Mouse (Mus musculus): ENCODE data around the gene Kif26b.

The Kif26b gene

DNA sequence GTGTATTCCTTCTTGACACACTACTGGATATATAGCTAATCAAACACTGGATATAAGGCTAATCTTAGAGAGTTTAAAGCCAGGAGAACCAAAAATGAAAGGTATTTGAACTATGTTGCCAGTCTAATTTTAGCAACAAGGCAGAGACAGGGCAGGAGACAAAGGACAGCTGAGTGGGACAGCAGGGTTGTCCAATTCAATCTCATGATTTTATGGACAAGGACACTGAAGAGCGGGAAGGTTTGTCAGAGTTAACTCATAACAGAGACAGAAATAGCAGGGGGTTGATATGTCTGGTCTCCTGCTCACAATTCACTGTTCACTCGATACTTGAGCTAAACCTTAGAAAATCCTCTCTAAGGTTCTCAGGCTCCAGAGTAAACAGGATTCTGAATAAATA is 187.5 kb downstream of the Kif26b start:
- no peak for DNase-seq (ENCODE audit: low spot score)

DNA sequence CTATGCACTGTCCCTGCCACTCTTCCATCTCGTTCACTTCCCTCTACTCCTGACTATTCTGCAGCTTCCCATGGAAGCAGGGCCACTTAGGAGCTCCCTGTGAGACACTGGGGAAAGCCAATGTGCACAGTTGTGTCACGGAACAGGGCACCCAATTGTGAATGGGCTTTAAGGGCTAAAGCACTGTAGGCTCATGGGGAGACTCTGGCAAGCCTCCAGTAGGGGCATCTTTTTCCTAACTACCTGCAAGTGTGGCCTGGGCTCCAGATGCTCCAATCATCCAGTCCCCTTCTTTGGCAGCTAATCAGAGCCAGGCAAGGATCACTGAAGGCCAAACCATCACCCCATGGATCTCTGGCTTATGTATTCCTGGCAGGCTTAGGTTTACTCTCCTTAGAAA is 191.9 kb downstream of the Kif26b start:
- no peak for DNase-seq (ENCODE audit: low spot score)

DNA sequence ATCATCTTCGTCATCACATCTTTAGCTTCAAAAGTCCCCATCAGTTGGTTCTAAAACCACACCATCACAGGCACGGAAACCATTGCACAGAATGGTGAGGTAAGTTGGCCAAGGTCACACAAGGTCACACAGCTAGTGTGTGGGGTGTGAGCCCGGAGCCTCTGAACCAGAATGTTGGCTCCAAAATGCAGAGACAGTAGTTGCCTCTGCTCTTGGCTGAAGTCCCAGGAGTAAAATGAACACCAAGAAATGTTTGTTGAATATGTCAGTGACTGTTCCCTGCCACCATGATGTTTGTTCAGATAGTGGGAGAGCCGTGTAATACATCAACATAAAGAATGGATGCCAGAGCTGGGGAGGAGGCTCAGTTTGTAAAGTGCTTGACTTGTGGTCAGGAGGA is 193.9 kb downstream of the Kif26b start:
- no peak for DNase-seq (ENCODE audit: low spot score)

DNA sequence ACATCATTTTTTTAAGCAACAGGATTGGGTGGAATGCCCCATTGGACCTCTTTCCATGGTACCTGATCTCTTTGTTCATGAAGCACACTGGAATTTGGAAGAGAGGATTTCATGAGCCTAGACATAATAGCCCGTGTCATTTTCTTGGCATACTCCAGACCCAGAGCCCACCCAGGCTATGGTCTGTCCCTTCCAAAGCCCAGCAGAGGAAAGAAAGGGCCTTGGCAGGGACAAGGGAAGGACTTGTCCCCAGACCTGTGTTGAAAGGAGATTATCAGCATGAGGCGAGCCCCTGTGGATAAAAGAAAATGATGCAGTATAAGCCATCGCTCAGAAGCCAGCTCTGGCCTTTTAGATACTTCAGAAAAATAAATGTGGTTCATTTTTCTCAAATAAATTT is 196.6 kb downstream of the Kif26b start:
- no peak for DNase-seq (ENCODE audit: low spot score)

DNA sequence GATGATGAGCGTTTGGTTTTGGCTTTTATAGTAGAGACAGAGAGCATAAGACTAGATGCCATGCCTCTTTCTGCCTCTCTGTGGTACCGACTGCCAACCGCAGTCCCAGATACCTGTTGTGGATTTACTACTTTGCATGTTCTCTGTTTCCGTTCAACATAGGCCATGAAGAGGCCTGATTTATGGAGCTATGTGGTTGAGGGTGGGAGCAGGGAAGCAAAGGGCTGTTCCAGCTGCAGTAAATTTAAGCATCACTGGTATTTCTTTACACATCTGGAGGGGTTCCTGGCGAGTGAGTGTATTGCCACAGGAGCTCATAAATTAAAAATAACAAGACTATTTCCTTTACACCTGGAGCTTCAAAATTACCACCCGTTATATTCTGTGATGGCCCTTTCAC is 199.3 kb downstream of the Kif26b start:
- no peak for DNase-seq (ENCODE audit: low spot score)

DNA sequence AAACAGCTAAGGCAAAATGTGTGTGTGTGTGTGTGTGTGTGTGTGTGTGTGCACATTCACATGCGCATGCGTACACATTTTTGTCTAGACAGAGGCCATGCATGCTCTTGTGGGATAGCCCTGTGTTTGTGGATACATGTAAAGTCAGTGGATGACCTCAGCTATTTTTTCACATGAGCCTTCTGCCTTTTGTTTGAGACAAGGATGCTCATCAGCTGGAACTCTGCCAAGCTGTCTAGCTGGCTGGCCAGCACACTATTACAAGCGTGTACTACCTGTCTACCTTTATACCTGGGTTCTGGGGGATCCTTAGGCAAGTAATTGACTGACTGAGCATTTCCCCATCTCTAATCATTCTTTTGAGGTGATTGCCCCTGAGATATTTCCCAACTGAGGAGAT is 201.3 kb downstream of the Kif26b start:
- DNase-seq (ENCODE audit: low spot score): no peak

DNA sequence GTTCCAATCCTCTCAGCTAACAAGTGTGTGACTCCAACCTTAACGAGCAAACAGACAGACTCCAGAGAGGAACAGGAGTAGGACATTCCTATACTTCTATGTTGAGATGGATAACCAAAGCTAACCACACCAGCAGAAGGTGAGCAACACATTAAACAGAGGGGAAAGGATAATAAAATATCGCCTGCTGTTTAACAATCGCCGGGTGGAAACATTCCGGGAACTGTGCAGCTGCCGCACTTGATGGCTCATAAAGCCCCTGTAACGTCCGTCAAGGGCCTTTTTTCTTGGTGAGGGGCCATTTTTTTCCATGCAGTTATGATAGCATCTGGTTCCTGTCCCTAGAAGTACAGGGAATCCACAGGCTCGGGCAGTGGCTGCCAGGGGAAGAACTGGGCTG is 204.1 kb downstream of the Kif26b start:
- no peak for DNase-seq (ENCODE audit: low spot score)

DNA sequence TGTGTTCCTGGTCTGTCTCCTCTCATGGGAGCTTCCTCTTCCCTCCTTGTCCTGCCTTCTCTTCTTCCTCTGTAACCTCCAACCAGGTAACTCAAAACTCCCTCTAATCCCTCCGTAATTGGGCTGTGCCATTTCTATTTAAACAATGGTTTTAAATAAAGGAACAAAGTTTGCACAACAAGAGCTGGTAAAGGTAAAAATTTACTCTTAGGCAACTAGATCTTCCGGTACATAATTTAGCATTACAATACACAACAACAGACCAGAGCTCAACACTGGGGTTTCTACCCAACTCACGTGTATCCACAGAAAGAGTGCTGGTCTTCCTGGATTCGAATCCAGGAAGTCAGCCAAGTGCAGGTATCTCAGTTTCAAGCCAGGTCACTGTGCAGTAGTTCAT is 205.7 kb downstream of the Kif26b start:
- no peak for DNase-seq (ENCODE audit: low spot score)

DNA sequence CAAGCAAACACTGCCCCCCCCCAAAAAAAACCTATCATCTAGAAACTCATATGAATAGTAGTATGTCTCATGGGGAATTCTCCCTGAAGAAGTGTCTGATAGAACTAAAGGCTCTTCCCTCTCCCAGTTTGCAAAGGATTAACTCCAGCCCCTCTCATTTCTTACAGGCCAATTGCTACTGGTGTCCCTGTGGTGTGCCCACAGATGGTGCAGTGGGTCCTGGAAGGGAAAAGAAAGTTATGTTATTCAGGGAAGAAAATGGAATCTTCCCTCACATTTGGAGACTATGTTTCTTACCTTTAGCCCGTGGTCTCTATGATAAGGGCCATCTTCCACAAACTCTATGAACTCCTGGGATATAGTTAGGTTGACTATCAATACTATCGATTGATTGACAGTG is 208.0 kb downstream of the Kif26b start:
- DNase-seq (ENCODE audit: low spot score): no peak

DNA sequence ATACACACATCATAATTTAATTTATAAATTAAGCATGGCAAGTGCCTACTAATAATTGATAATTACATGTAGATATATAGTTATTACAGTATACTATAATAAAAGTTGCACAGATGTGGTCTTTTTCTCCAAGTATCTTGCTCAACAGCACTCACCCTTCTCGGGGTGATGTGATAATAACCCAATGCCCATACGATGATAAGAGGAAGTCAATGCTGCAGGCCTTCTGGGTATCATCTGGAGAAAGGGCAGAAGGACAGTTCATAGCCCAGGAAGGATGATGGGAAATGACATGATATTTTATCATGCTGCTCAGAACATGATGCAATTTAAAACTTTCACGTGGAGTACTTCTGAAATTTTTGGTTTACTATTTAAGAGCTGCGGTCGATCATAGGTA is 214.9 kb downstream of the Kif26b start:
- DNase-seq (ENCODE audit: low spot score): no peak

DNA sequence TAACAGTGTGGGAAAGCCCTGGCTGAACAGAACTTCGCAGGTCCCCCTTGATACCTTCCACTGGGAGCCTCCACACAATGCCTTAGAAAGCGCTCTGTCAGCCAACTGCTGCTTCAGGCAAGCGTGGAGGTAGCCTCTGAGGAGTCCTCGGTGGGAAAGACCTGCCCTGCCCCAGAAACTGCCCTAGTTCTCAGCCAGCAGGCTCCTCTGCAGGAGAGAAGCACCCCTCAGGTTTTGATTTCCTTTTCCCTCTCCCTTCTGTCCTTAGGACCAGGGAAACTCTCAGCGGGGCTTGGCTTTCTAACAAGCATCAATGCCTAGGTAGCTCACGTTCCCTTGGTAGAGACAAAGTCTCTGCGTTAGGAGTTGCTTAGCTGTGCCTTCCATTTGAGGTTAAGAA is 215.6 kb downstream of the Kif26b start:
- DNase-seq (ENCODE audit: low spot score): no peak

DNA sequence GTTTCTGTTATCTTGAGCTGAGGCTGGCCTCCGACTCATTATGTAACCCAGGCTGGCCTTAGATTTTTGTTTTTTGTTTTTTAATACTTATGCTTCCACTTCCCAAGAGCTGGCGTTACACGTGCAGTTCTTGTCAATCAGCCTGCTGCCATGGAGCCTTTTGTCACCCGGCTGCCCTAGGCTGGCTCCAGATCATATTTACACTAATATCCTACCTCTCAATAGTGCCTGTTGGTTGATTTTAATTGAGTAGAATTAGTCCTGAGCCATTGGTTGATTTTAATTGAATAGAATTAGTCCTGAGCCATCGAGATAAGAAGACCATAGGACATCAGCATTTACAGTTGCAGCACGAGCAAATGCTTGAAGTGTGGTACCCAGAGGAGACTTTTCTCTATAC is 216.0 kb downstream of the Kif26b start:
- DNase-seq (ENCODE audit: low spot score): no peak

DNA sequence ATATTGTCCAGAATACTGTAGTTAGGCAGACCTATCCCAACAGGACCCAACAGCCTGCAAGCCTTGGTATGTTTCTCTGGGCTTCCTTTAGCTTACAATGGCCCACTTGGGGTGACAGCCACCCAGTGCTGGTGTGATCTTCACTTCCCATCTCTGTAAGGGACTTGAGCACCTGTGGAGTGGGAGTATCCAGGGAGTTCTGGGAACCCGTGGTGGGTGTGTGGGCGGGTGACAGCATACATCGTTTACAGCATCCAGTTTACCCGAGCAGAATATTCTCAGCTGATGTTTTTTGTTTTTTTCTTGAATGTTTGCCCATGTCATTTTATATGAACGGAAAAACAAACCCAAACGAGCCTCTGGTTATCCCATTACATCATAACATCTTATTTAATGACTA is 216.5 kb downstream of the Kif26b start:
- DNase-seq (ENCODE audit: low spot score): no peak

DNA sequence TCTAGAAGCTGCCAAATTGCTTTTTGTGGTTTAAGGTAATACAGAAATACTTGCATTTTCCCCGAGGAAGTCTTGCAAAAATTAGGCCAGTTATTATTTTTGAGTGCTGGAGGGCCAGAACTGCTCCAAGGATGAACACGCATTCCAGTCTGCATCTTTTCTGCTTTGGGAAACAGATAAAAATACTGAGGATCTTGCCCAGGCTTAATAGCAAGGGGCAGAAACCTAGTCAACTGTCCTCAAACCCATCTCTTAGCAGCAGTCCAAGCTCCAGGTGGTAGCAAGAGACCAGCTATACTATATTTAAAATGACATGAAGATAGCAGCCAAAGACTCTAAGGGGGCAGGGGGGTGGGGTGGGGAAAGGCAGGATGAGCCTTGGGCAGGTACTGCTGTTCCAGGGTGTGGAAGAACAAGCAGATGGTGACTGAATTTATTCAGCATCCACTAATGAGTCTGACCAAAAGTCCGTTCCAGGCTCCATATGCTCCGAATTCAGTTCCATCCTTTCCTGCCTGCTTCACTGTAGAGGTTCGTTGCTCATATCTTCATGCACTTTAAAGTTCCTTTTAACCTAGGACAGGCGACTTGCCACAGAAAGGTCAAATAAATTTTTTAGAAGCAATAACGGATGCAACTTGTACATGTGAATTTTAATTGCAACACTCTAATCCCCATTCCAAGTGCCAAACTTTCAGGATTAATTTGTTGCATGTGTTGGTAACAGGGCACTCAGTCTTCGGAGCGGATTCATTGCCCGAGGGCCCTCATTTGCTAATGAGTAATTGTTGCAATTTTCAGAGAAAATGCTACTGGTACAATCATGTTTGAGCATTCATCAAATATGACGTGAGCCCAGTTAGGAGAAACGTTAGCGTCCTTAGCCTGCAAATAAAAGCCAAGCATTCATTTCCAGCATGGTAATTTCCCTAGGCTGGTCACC is 218.6 kb downstream of the Kif26b start:
- DNase-seq (ENCODE audit: low spot score): no peak

DNA sequence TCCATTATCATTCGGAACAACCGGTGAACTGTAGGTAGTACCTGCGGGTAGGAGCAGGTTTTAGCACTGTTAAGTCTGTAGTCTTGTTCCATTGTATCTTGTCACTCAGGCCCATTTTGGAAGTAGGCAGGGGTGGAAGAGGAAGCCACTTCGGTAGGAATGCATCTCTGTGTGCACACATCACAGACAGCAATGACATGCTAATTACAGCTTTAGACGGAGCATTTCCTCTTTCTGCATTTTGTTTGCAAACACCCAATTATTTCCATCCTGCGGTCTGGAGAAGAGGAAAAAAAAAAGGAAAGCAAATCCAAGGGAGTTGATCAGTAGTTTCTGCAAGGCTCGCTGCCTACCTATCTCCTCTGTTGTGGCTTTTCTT is 219.3 kb downstream of the Kif26b start:
- no peak for DNase-seq (ENCODE audit: low spot score)

DNA sequence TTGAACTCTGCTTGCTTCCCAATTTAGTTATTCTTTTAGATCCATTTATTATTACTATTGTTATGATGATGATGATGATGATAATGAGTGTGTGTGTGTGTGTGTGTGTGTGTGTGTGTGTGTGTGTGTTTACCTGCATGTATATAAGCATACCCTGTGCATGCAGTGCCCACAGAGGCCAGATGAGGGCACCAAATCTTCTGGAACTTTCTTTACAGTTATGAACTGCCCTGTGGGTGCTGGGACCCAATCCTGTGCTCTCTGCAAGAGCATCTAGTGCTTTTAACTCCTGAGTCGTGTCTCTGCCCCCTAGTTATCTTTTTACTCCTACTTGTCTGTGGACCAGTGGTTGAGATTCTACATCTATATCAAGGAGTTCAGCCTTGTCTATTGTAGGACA is 219.7 kb downstream of the Kif26b start:
- DNase-seq (ENCODE audit: low spot score): no peak

DNA sequence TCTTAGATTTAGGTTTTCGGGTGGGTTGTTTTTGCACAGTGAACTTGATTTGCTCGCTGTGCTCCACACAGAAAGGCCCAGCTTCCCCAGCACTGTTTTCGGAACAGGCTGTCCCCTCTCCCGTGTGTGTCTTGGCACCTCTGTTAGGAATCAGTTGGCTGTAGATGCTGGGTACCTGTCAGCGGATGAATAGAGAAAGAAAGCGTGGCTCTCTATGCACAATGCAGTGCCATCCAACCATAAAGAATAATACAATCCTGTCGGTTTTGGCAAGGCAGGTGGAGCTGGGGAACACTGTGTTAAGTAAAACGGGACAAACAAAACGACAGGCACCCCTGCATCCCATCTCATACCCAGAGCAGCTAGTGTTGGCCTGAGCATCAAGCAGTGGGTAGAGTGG is 220.9 kb downstream of the Kif26b start:
- no peak for DNase-seq (ENCODE audit: low spot score)

DNA sequence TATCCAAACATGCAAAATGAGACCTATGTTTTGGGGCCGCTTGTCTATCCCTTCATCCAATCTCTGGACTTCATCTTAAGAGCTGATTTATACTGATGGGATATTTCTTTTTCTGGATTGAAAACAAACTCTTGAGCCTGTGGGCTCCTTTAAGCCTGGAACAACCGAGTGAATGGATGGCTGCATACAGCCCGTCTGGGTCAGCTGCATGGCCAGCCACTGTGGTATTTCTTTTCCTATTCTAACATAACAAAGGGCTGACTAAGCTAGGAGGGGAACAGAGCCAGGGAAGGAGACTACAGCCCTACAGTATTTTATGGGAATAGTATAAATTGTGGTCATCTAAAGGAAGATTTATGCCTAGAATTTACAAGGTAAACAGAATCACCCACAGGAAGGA is 229.5 kb downstream of the Kif26b start:
- DNase-seq (ENCODE audit: low spot score): no peak

DNA sequence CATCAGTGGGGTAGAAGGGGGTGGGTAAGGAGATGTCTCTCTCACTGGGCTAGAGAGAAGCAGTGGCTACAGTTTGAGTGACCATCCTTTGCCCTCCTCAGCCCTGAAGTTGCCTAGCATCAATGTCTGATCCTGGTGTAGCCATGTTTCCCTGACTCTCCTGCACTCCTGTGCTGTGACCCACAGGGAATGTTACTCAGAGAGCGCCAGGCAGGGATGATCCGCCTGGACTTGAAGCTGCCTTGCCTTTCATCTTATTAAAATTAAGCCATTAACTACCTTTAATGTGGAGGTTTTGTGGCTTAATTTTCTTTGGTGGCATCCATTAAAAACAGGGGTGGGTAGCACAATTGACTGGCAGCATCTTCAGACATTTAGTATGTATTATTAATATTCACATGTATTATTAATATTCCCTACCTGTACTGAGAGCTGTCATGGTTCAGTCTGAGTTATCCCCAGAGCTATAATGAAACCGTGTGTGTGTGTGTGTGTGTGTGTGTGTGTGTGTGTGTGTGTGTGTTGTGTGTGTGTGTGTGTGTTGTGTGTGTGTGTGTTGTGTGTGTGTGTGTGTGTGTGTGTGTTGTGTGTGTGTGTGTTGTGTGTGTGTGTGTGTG is 233.3 kb downstream of the Kif26b start:
- DNase-seq (ENCODE audit: low spot score): no peak

DNA sequence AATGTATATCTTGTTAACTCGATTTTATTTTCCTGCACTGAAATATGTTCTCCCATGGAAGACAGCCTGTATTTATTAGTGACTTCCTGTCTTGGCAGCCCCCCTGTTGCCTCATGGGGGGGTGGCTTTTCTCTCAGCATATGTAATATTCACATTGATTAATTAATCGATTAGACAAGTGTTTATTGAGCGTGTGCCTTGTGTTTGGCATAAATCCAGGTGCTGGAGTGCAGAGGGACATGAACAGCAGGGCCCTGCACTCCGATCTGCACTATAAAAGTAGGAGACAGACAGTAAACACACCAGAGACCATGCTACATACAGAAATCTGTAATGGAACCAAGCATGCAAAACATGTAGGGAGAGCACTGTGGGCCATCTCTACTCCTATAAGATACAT is 236.0 kb downstream of the Kif26b start:
- no peak for DNase-seq (ENCODE audit: low spot score)

DNA sequence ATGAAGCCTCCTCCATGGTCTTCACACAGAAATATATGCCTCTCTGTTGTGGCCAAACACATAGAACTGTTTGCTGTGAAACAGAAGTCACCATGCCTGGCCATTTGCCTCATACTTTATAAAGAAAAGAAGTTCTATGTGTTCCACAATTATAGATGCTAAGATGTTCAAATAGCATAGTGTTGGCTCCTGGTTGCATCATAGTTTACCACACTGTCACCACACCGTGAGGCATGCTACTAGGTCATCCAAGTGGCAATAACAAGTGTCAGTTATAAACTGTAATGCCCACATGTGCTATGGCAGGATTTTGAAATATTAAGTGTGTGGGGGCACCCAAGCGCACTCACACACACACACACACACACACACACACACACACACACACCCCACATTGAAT is 236.7 kb downstream of the Kif26b start:
- no peak for DNase-seq (ENCODE audit: low spot score)

DNA sequence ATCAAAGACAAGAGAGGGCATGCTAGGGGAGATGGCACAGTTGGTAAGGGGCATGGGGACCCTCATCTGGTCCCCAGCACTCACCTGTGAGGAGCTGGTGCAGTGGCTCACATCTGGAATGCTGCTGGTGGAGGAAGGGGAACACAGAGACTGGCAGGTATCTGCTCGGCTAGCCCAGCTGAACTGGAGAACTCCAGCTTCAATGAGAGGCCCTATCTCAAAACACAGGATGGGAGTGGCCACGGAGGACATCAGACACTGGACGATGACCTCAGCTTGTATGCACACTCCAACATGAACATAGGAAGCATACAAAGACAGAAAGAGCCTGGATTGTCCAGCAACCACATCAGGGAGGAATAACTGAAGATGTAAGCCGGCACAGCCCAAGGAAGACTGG is 240.1 kb downstream of the Kif26b start:
- no peak for DNase-seq (ENCODE audit: low spot score)

DNA sequence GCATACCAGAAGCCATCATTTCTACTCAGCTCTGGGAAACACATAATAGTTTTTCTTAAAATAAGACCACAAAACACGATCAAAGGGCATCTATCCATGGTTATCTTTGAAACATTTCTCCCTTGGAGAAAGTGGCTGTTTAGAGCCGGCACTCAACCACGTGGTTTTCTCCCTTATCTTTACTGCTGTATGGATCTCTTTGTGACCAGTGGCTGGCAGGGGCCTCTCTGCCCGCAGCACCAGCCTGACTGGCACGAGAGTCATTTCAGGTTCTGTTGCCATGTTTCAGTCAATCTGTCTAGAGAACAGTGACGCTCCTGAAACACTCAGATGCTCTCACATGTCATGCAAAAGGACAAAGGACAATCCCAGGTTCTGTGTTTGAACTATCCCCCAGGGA is 241.1 kb downstream of the Kif26b start:
- no peak for DNase-seq (ENCODE audit: low spot score)

All from testis, postnatal 10 days (tissue).